Mouse (Mus musculus) thymus, postnatal 4 days (tissue): ENCODE measurements around the gene Syt14.

ENCODE experiments used
- DNase-seq: peaks from one replicate; pipeline ENCODE4 v3.0.0; 2021

Gene Syt14

DNA sequence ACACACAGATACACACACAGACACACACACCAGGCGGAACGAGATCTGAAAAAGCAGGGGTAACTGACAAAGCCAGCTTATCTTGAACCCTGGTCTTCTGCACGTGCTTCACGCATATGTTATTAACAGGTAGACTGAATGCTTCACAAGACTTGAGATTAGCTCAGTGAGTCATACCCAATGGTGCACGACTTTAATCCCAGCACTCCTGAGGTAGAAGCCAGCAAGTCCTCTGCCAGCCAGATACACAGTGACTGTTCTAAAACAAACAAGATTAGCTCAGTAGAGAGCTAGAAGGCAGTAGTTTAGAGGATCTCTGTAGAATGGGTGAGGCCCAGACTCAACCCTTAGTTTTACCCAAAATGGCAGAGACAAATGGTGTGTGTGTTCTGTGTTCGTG is 175.3 kb downstream of the Syt14 start:
- DNase-seq, result no peak

DNA sequence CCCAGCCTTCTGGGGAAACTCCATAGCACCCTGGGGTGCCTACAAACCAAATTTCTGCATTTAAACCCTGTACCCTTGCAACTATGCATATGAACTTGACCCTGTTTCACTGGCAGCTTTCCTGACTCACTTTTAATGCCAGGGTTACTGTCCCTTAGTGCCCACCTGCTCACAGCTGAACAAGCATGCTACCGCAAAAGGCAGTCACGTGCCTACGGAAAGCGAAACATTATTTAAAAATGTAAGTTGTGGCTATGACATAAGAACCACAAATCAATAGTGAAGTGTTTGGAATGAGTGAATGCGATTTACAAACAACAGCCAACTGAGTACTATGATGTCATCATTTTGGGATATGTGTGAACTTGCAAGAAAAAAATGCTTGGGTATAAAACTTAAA is 178.0 kb downstream of the Syt14 start:
- no peak for DNase-seq

DNA sequence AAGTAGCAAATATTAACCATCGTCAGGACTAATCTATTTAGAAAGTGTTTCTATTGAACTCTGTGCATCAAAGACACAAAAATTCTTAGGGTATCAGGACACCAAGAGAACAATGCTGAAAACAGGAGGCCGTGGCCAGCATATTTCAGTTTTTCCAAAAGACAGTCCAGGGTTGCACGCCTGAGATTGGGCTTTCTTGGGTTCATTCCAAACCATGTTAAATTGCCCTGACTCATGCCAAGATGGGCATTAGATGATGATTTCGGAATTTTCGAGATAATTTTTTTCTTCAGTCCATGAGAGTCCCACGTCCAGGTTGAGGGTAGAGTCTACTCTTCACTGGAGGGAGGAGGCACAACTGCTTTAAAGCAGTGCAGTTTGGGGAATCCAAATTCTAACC is 178.6 kb downstream of the Syt14 start:
- no peak for DNase-seq

DNA sequence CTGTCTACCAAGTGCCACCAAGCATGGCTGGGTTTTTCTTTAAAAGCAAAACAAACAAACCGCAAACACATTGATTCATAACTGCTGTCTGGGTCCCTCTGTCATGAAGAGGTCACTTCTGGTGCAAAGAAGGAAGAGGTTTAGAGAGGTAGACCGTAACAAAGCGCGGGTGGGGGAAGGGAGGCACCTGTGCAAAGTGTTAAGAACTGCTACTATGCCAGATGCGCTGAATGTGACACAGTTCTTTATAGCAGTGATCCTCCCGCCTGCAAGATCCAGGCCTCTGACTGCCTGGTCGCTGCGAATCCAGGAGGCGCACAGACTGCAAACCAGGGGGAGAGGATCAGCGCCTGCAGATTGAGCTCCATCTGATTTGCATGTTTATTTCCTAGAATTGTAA is 179.2 kb downstream of the Syt14 start:
- DNase-seq, result peak; percentile 82

DNA sequence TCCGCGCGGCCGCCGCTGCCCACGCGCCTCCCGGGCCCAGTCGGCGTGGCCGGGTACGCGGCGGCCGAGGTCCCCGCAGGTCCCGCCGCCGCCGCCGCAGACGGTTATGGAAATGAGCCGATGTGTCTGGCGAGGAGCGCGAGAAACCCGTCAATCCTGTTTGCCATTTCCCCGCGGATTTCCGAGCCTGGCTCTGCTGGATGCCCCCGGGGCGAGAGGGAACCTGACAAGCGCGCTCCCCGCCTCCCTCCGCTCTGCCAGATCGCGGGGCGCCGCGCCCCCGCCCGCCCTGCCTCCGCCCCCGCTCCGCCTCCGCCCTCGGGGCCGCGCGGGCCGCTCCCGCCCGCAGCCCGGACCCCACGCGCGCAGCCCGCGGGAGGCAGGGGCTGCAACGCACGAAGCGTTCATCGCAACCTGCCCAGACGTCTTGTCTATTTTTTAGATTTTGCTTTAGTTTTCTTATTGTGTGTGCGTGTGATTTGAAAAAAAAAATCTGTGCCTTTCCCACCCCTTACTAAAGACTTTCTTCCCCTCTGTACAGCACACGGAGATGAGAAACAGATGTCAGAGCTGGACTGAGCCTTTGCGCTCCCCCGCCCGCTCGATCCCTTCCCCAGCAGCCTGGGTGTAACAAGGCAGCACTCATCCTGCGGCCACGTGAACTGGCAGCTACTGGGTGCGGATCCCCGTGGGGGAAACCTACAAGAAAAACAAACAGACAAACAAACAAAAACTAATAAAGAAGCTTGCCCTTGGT is 179.9 kb downstream of the Syt14 start, which contains the start of gene Sertad4:
Gene Sertad4 (minus strand): TSS at position 283 of the 757 bp plus-strand sequence.
- DNase-seq, result peak; percentile 65

DNA sequence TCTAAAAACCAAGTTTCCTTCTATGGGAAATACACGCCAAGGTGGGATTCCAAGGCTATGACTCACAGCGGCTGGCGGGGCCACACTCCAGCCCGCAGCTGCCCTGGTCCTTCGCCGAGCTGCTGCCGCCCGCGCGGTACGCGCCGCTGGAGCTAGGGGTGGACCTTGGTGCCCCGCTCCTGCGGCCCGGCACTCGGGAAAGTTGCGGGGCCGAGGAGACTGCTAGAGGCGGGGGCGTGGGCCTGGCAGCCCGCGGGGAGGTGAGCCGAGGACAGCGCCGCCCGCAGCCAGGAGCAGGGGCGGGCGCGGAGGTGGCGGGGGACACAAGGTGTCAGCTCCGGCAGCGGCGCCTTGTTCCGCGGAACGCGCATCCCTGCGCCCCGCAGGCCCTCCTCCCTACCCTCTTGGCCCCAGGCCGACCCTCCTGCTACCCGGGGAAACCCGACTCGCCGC is 180.7 kb downstream of the Syt14 start:
- peak; percentile 66 for DNase-seq

DNA sequence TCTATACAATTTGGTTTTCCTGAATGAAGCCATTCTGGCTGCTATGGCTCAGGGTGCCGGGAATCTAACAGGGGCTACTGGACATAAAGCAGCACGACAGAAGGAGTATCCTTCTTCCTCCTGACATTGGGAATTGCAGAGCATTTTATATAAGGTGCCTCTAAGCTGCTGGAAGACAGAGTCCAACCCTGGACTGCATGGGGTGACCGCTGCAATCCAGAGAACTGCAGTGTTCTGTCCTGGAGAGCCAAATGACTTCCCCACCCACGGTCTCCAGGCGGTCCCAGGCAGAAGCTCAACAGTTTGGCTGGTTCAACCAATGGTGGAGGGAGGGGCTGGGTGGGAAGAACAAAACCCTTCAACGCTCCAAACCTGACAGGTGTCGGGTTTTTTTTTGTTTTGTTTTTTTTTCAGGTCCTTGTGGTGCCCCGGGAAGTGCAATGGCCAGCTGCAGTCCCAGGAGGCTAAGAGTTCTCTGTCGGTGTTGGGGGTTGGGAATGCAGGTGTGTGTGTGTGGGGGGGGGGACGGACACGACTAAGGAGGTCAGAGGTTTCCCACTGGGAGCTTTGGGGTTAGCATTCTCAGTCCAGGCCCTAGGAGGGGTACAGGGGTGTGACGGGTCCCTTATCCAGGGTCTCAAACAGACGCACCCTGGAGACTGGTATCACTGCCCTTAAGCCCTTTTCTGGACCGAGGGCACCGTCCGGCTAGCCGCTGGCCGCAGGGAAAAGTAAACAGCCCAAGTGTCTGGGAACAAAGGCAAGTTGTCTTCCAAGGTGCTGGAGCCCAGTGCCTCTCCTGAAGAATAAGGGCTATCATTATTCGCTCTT is 181.4 kb downstream of the Syt14 start:
- peak; percentile 21 for DNase-seq

DNA sequence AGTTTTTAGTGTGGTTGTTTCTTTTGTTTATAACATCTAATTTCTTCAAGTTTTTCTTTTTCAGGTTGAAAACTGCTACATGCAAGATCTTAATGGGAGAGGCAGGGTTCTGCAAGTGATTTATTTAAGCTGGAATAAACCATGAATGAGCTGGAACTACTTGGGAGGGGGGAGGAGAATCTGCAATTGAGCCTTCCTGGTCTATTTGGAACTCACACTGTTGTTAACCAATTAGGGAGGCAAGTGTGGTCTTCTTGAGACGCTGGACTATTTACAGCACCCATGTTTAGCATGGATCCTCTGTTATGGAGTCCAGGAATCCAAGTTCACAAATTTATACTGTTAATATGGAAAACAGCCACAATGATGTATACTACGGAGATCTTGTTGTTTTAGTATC is 182.1 kb downstream of the Syt14 start:
- DNase-seq, result no peak

DNA sequence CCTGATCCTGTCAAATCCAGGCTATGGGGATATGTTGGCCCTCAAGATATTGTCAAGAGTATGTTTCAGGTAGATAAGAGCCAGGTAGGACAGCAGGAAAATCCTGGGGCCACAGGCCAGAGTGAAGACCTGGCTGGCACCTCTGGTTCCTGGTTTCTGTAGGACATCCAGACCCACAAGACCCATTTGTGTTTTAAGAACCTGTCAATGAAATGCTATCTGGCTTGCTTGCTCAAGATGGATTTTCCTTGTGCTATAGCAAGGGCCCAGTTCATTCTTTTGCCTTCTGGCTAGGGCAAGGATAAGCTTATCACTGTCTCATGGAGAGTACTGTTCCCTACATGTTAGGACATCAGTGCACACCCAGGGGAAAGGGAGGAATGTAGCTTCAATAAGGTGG is 183.5 kb downstream of the Syt14 start:
- no peak for DNase-seq

DNA sequence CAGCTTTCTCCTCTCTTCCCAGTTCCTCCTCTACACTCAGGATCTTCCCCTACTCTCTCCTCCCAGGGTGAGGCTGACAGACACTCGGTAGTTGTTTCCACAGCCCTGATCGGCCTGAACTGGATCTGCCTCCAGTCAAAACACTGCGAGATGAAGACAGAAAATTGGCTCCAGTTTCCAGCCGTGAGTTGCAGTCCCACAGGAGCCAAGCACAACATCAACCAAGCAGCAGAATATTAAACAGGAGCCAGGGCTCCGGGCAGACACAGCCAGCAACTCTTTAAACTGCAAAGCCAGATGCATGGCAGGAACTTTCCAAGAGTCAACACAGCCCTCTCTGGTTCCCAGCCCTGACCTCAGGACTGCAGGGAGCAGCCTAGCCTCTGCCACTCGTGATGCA is 183.9 kb downstream of the Syt14 start:
- DNase-seq, result no peak

DNA sequence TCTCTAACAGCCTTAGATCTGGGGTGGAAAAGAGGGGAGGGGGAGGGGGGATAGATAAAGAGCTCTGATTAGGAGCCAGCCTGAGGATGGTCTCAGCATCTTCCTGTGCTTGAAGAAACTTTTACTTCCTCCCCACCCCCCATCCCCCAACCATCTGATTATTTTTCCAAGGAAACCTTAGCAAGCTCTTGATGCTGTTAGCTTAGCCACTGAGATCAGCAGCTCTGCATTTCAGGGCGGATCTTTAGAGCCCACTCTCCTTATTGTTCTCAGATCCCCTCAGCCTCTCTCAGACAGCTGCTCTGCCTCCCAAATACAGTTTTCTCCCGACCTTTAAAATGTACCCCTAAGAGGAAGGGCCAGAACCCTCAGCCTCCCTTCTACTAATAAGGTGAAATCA is 184.4 kb downstream of the Syt14 start:
- DNase-seq, result no peak

DNA sequence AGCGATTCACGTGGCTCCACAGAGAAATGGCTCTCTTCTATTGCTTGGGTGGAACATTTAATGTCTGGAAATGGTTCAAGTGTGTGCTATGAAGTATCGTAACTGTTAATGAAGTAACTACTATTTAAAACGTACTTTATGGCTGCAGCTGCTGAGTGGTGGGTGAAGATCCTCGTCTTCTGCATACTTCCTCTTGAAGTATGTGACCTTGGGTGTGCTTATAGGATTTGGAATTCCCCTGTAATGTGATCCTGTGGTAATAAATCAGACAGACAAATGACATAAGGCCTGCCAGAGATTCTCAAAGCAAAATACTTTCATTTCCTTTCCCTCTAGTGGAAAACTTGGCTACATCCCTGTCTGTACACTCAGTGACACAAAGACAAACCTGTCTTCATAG is 186.0 kb downstream of the Syt14 start:
- DNase-seq, result no peak

DNA sequence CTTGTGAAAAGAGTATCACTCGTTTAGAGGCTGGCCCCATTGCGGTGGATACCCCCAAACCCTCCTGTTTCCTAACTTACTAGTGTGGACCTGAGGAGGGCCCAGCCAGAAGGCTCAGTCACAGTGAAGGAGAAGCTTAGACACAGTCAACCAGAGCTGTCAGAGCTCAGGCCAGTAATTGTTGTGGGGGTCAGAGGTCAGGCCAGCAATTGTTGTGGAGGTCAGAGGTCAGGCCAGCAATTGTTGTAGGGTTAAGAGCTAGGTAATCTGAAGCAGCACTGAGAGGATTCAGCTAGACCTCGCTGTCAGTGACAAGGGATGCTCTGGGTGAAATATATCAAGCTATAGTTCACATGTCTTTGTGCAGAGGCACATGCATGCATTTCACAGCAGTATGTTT is 188.3 kb downstream of the Syt14 start:
- no peak for DNase-seq
